Mouse (Mus musculus) left cerebral cortex, adult 8-10 months (tissue): Measurements from ENCODE around the gene Mab21l2. TPM values are rescaled to one million over a fixed set of nuclear protein-coding genes. Genes with fewer than 3 reads are reported as not detected.

Experiments used
- DNase-seq, 2 experiments: peaks; one replicate each; pipeline ENCODE4 v3.0.0; 2022; ENCODE audit warnings: low spot score in 2 of 2
- total RNA-seq, 4 experiments: library from RNA; stranded (reverse); gene quantifications; 2 replicates each; pipeline ENCODE4 v1.2.4; 2022

Mab21l2 gene
- total RNA-seq, 4 experiments from 2014 or later: 0.41 to 0.80 (median 0.54) TPM

GRCm38 (mm10) chr3:86539555-86540168 is 8.8 kb downstream of the Mab21l2 start:
- DNase-seq: no peak

- DNase-seq: no peak
Observed at GRCm38 (mm10) chr3:86538645-86539554, 9.5 kb downstream of the Mab21l2 start.

GRCm38 (mm10) chr3:86536751-86537150 is 11.7 kb downstream of the Mab21l2 start:
- no peak for DNase-seq

GRCm38 (mm10) chr3:86531531-86532269 is 16.7 kb downstream of the Mab21l2 start:
- no peak for DNase-seq

- no peak for DNase-seq
Observed at GRCm38 (mm10) chr3:86522880-86523505, 25.4 kb downstream of the Mab21l2 start.

GRCm38 (mm10) chr3:86518506-86519109 is 29.8 kb downstream of the Mab21l2 start:
- DNase-seq: no peak

- DNase-seq: no peak
Observed at GRCm38 (mm10) chr3:86500586-86500985, 47.8 kb downstream of the Mab21l2 start.
